Mouse (Mus musculus): ENCODE data around the gene Cnksr3.

- no peak for TF ChIP-seq CTCF (conservative IDR thresholded peaks at IDR 0.05; ENCODE audit: insufficient read depth, insufficient read length, low read depth, low read length)
- no peak for TF ChIP-seq POLR2A (IDR thresholded peaks at IDR 0.05; ENCODE audit: low read depth, low read length)
These were observed 137.8 kb downstream of the Cnksr3 start for GRCm38 (mm10) chr10:7074231-7074630.

All from kidney, adult 2 months (tissue).